Mouse (Mus musculus): Measurements from ENCODE around the gene Grin2b. TPM values are rescaled to one million over a fixed set of nuclear protein-coding genes. Genes with fewer than 3 reads are reported as not detected.

Gene Grin2b
- polyA plus RNA-seq, 1 experiment from 2014 or later: 0.72 TPM

DNA sequence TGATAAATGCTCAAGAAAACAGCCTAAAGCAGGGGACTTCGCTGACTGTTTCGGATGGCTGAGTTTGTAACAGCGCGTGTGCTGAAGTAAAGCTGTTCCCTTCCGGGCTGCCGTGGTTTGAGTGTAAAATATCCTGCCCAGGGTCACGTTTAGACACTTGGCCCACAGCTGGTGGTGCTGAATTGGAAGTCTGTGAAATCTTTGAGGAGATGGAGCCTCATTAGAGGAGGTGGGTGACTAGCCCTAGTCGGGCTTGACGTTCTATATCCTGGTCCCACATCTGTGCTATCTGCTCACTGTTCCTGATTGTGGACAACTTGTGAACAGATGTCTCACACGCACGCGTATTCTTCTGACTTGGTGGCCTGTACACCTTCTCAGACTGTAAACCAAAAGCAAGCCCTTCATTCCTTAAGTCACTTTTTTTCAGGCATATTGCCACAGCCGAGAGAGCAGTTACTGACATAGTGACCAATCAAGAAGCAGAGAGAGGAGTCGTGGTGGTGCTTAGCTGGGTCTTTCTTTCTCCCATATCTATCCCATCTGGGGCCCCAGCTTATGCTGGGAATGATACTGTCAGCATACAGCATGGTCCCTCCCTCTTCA is 493.1 kb downstream of the Grin2b start:
- Histone ChIP-seq H3K9ac (ENCODE audit: low read depth, low read length) (no peak overlapping the region), H3K27ac (no peak overlapping the region), H3K9me3 (replicated peaks; ENCODE audit: low read length) (no peaks in the 10 kb centered on the region), H3K27me3 (ENCODE audit: insufficient read depth, low read length) (no peaks in the 10 kb centered on the region), H3K4me3 (replicated peaks; ENCODE audit: low read depth, low read length) (no peak overlapping the region), H3K36me3 (ENCODE audit: insufficient read depth, low read length) (no peaks in the 10 kb centered on the region), H3K4me2 (ENCODE audit: low read length) (no peak overlapping the region), H3K4me1 (replicated peaks; ENCODE audit: insufficient read depth, low read length) (0 out of 2 replicates have a peak, but pooled peaks cover 4% of the 10 kb centered on the region)
- DNase-seq (ENCODE audit: low spot score): peak; percentile 19
- no peak for ATAC-seq (replicated peaks; ENCODE audit: low FRiP score, low read depth)
- TF ChIP-seq CTCF (IDR thresholded peaks at IDR 0.05; ENCODE audit: low read depth): no peak
- WGBS: 48% methylated on average over 14 of the region's 14 CpGs

DNA sequence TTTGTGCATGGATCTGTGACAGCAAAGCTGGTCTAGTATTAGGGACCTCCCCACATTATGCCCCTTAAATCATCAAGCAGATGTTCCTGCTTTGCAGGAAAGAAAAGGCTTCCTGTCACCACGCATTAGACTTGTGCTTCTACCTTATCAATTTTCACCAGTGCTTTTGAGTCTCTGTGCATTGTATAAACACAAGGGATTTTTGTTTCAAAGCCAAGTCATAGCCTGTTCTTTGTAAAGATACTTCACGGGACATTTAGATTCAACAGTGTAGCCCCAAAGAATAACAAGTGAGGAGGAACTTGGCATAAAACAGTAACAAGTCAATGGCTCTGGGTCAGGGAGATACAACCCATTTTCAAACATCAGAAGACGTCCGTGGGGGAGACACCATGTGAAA is 498.9 kb downstream of the Grin2b start:
- DNase-seq (ENCODE audit: low spot score): no peak
- Histone ChIP-seq H3K4me1 (replicated peaks; ENCODE audit: insufficient read depth, low read length) (no peaks in the 10 kb centered on the region), H3K9me3 (replicated peaks; ENCODE audit: low read length) (no peaks in the 10 kb centered on the region), H3K27ac (no peak overlapping the region), H3K27me3 (ENCODE audit: insufficient read depth, low read length) (no peaks in the 10 kb centered on the region), H3K4me2 (ENCODE audit: low read length) (no peak overlapping the region), H3K9ac (ENCODE audit: low read depth, low read length) (no peak overlapping the region), H3K36me3 (ENCODE audit: insufficient read depth, low read length) (no peaks in the 10 kb centered on the region), H3K4me3 (replicated peaks; ENCODE audit: low read depth, low read length) (no peak overlapping the region)
- ATAC-seq (replicated peaks; ENCODE audit: low FRiP score, low read depth): no peak
- TF ChIP-seq CTCF (IDR thresholded peaks at IDR 0.05; ENCODE audit: low read depth): no peak
- 17% methylated on average over 4 of the region's 4 CpGs for WGBS

DNA sequence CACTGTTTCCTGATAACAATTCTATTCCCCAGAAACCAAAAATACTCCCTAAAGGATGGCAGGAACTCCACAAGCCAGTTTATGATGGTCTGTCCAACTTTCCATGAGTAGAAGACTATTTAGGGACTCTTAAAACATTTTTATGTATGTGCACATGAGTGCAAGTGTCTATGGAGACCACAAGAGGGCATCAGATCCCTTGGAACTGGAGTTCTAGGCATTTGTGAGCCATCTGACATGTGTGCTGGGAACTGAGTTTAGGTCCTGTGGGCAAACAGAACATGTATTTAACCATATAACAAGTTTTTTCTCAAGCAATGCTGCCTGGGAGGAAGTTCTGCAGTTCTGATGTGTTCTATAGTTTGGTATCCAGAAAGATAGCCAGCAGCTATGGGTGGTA is 501.3 kb downstream of the Grin2b start:
- TF ChIP-seq CTCF (IDR thresholded peaks at IDR 0.05; ENCODE audit: low read depth): 0 out of 2 replicates have a peak, but pooled peaks have one; percentile 2
- no peak overlapping the region for H3K9ac ChIP-seq (ENCODE audit: low read depth, low read length)

More for the DNA sequence above, 501.3 kb downstream of the Grin2b start:
- H3K4me1 ChIP-seq (replicated peaks; ENCODE audit: insufficient read depth, low read length): no peaks in the 10 kb centered on the region
- H3K4me2 ChIP-seq (ENCODE audit: low read length): no peak overlapping the region
- H3K36me3 ChIP-seq (ENCODE audit: insufficient read depth, low read length): no peaks in the 10 kb centered on the region
- H3K4me3 ChIP-seq (replicated peaks; ENCODE audit: low read depth, low read length): no peak overlapping the region
- DNase-seq (ENCODE audit: low spot score): no peak
- H3K27me3 ChIP-seq (ENCODE audit: insufficient read depth, low read length): no peaks in the 10 kb centered on the region
- ATAC-seq (replicated peaks; ENCODE audit: low FRiP score, low read depth): no peak
- no peaks in the 10 kb centered on the region for H3K9me3 ChIP-seq (replicated peaks; ENCODE audit: low read length)
- H3K27ac ChIP-seq: no peak overlapping the region

Small RNAs within 50 kb of the gene (microRNA-seq; reads per million reads assigned to microRNA genes)
- gene Gm22892: not detected

Other genes with a start within 250 kb of the Grin2b start
- not detected in 2 replicates for gene Gm8994, start 154.0 kb upstream of the Grin2b start, polyA plus RNA-seq (2015; fragmentation: Nextera tagmentation; extraction: Ambion mirVana)
- 4.2 and 4.7 TPM in 2 replicates for gene E330021D16Rik, start 242.1 kb upstream of the Grin2b start, polyA plus RNA-seq (2015; fragmentation: Nextera tagmentation; extraction: Ambion mirVana)

All from kidney, postnatal 0 days (tissue).